Mouse (Mus musculus) CD4-positive, CD25-positive, alpha-beta regulatory T cell, adult 2 months (primary cell): ENCODE measurements around the gene Cep250.
A peak's percentile ranks its signal among the peaks of the same experiment; 100 is the strongest.
"Not testable (repeated sequence)": the region's sequence is repeated elsewhere in the genome, so short reads cannot be mapped to it uniquely, and the experiment has no call there.

ENCODE experiments used
- DNase-seq: peaks from one replicate; pipeline ENCODE4 v3.0.0-alpha.2; 2012; ENCODE audit warnings: low read depth, low spot score

Cep250 gene

DNA sequence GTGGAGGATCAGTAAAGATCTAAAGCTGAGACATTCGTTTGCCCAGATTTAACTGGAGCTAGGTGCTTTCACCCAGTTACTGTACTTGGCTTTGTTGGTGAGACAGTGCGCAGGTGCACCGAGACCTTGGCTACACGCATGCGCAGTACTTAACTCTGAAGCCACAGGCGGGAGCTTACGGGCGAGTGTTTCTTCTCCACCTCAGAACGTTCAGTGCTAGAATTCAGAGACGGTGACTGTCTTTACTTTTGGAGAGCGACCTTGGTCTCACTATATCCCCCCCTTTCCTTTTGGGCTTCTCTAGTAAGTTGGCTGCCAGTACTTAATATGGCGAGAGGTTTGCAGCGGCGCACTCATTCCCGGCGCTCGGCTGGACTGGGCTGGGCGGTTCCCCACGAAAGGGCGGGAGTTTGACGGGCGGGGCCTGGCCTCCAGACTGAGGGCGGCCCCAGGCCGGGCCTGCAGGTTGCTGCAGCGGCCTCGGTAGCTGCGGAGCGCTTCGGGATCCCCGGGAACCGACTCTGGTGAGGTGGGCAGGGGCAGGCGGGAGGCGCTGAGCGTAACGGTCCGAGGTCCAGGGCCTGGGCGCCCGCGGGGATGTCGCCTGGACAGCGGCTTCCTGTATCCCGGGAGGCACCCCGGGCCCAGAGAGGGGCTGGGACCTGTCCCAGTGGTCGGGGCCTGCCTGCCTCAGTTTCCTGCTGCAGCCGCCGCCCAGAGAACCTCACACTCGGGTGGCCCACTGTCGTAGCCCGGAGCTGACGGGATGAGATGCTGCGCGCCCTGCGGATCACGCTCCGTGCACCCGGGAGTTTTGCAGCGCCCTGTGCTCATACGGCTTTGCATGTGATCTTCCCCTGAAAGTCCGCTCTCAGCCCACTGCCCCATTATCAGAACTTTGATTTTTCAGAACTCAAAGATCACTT, at the start of gene Cep250:
Gene Cep250 (plus strand): TSS at position 325 of the 926 bp plus-strand sequence.
- peak; percentile 94 for DNase-seq

DNA sequence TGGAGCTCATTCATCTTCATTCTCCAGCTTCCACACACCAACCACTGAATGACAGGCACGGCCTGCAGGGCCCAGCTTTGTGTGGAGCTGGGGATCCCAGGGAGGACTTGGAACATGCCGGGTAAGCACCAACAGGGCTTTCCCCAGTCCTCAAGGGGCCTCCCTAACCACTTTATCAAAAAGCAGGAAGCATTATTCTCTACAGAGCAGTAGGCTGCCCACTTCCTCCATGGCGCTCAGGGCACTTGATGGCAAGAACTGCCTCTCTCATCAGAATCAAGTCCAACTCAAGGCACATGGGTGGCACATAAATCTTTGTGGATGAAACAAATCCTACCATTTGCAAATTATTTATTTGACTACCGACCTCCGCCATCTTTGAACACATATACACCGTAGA, 41.6 kb upstream of the Cep250 start:
- no peak for DNase-seq

DNA sequence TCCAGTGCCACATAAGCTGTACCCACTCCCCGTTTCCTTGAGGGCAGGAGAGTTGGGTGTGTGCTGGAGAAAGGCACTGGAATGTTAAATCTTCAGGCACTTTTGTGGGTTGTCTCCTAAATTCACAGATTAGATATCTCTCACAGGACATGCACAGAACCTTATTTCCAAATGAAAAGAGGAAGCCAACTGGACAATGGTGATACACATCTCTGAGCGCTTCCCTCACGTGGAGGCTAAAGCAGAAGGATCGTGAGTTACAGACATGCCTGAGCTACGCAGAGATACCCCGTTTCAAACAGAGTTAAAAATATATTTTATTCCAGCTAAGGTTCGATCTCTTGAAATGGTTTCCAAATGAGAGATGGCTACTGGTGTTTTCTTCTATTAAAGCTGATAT, 33.1 kb upstream of the Cep250 start:
- no peak for DNase-seq

DNA sequence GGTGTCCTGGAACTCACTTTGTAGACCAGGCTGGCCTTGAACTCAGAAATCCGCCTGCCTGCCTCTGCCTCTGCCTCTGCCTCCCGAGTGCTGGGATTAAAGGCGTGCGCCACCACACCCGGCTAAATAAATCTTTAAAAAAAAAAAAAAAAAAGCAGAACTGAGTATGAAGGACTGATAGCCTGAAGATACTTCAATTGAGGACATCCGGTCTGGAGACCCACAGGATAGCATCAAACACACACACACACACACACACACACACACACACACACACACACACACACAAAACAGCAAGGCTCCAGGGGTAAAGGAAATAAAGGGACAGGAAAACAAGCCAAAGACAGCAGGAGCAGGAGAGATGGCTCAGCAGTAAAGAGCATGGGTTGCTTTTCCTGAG, 31.0 kb upstream of the Cep250 start:
- not testable (repeated sequence) for DNase-seq

DNA sequence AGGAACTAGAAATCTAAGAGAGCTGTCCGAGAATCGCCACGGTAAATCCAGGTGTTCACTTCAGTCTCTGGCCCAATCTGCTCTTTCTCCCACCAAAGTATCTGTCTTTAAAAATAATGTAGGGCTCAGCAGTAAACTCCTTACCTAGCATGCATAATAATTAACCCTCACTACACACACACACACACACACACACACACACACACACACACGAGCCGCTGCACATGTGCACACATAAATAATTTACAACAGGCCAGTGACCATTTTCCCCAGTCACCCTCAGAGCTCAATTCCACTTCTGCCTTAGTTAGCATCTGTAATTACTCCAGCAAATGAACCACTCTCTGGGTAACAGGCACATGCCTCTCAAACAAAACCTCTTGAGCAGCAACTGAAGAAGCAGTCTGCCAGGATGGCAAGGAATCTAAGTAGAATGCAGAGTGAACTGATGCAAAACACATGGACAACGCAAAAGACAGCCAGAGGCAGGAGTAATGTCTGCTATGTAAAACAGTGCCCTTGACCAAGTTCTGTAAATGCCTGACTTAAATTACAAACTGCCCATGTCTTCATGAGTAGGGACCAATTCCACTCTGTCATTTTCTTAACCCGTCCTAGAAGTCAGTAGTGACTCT, 27.4 kb upstream of the Cep250 start:
- no peak for DNase-seq

DNA sequence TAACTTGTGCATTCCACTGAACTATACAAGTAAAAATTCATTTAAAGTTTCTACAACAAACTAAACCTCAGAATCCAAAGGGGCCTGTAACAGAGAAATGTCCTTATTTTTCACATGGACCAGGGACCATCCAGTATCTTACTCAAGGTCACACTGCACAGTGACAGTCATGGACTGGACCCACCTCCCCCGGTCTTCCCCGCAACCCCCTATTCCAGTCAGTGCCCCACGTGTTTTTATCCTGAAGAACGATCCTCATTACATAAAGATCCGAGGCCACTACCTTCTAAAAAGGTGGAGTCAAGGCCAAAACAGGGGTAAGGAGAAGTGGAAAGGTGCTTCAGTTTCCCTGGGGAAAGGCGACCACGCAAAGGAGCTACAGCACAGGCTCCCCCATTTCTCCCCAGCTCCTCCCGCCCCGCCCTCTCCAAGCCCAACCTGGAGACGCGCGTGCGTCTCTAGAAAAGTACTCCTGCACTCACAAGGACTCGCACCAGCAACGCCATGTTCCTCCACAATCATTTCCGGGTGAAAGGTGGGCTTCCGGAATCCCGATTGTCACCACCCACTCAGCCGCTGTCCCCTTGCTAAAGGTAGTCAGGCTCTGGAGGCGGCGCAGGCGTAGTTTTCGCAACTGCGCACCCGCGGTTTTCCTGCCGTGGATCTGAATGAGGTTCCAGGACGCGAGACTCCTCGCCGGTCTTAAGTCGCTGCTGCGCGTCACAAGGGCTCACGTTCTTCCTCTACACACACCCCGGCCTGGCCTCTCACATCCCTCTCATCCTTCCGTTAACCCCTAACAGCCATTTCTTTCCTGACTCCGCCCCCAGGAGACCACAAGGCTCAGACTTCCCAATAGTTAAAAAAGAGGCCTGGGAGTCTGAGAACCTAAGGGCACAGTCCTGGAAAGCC, 26.5 kb upstream of the Cep250 start, which contains the start of gene Uqcc1:
Gene Uqcc1 (minus strand): TSS at position 780 of the 912 bp plus-strand sequence.
- DNase-seq: peak; percentile 95

DNA sequence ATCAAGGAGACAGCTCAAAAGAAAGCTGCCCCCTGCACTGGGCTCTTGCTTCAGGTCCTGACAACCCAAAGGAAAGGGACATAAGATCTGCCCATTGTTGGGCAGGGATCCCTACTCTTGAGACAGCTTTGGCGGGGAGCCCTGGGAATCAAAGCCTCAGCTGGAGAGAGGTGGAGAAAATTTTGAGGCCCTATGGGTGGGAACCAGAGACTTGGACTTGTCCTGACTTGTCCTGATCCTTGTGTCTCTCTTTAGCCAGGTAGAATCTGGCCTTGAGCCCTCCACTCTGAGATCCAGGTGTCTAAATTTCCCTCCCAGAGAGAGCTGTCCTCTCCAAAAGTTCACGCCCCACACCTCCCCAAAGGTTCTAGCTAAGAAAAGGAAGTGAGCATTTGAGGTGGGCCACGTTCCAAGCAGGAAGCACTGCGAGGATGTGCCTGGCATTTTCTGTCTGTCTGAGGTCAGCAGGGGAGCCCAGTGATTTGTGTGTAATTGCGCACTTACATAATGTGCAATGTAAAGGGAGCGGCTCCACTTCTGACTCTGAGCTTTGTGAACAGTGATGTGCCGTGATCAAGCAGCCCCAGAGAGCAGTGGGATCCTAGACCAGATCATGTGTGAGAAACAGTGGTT, 16.2 kb upstream of the Cep250 start:
- DNase-seq: no peak

DNA sequence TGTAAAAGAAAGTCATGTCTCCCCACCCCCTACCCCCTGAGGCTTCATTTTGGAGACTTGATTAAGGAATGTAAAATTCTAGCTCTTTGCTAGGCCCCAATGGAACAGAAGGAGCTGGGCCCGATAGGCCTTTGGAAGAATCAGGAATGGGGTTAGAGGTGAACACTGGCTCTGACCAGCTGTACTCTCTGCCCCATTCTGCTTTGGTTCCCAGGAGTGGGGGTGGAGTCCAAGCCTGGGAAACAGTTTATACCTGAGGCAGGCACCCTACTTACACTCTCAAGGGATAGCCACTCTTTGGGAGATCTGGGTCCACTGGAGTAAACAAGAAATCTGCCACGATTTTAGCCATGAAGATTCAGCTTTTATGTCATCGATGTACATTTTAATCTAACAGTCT, 15.6 kb upstream of the Cep250 start, which contains the start of gene Gm15557:
Gene Gm15557 (plus strand): TSS at position 48 of the 400 bp plus-strand sequence.
- DNase-seq: no peak

DNA sequence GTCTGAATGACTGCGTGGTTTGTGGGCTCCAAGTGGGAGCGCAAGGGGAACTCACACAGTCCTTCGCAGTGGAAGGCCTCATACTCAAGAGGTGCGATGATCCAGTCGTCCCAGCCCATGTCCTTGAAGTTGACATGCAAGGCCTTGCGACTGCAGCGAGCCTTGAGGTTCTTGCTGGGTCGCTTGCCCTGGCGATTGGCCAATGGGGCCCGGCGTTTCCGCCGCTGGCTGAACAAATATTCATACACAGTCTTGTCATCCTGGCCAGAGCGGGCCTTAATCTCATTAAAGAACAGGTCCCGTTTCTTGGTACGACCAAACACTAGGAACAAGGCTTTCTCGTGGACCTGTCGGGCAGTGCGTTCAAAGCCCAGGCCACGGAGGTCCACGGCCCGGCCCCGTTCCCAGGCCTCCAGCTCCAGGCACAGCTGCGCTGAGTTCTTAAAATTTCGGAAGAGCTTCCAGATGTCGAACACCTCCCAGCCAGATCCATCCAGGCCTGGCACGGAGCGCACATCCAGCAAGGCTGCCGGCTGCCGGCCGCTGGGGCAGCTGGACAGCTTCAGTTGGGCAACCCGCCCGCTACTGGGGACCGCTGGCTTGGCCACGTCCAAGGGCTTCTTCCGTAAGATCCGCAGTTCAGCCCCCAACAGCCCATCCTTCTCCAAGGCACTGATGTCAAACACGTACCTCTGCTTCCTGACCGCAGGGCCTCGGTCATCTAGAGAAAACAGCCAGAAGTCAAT, 14.4 kb upstream of the Cep250 start:
- DNase-seq: no peak

DNA sequence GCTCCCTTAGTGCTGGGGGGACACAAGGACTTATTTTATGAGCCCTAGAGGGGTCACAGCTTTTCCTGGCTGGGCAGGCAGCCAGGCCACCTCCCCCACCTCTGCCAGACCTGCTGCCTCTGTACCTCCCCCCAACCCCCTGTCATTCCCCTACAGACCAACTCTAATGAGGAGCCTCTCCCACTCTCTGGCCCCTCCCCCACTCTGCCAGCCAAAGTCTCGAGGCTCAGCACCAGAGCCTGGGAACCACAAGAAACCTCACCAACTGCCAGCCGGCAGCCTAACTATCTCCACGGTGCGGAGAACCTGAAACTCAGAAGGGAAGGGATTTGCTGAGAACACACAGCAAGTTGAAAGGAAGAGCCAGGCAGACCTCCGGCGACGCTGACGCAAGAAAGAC, 12.8 kb upstream of the Cep250 start:
- DNase-seq: no peak

DNA sequence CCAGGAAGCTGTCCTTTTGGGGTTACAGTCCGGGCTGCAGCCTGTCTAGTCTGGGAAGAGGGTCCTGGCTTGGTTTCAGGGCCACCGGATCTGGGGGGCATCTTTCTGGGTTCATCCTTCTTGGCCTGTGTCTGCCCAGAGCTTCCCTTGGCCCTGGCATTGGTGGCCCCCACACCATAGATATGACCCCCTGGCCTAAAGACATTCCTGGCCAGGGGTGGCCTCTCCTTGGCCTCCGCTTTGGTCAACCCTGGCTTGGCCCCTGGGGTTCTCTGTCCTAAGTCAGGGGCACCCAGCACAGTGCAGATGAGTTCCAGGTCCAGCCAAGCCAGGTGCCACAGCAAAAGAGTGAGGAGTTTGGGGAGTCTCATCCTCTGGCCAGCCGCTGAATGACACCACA, 11.6 kb upstream of the Cep250 start:
- DNase-seq: no peak

DNA sequence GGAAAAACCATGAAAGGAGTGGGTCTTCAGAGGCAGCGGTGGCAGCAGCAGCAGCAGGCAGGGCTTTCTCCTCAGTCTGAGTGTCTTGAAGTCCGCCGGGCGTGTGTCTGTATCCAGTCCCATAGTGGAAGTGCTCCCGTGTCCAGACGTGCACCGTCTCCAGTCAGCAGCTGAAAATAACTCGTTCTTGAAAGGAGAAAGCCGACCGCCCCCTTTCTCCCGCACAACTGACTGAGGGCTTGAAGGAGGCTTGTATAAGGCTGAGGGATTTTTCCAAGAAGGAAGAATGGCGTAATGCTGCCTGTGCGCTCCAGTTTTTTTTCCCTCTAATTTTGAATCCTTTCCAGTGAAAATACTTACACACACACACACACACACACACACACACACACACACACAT, 11.1 kb upstream of the Cep250 start, which contains the start of gene Gdf5:
Gene Gdf5 (minus strand): TSS at position 244 of the 400 bp plus-strand sequence.
- DNase-seq: no peak

DNA sequence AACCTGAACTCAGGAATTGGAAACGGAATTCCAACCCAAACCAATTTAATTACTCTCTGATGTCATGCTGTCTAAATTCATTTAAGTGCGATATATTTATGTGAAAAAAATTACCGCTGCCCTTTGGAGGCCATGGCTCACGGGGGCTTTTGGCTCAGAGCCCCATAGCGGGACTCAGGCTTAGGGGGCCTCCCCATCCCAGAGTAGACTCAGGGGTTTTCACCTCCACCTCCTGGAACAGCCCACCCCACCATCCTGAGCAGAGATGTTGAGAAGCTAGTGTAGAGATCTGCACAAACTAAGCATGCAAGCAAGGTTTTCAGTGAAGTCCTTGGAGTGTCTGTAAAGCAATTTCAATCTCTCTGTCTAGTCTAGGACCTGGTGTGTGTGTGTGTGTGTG, 10.7 kb upstream of the Cep250 start:
- no peak for DNase-seq

DNA sequence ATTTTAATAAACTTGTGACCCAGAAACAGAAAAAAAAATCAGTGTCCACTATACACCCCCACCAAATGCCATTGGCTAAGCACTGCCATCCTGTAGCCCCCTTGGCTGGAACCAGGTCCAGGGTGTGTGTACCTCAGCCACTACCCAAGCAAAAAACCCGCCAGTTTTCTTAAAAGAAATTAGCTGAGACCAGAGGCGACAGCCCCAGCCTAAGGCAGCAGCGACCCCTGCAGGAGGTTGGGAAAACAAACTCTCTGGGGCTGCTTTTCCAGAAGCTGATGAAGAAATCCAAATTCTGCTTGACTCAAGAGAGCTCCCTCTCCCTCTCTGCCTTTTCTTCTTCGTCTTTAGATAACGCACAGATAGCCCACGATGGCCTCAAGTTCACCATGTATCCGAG, 10.2 kb upstream of the Cep250 start:
- peak; percentile 77 for DNase-seq

DNA sequence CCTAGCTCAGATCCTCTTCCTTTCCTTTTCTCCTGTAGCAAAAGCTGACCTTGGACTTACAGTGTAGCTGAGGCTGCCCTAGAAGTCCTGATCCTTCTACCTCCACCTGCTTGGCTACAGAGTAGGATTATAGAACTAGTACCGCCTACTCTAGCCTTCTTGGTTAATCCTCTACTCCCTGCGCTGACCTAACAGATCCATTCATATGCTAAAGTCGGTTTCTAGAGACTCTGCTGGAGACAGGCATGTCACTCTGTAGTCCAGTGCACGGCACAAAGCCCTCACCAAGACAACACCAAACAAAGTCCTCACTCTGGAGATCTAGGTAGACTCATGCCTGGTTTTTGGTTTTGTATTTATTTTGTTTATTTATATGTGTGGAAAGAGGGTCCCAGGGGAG, 9.8 kb upstream of the Cep250 start:
- DNase-seq: no peak

DNA sequence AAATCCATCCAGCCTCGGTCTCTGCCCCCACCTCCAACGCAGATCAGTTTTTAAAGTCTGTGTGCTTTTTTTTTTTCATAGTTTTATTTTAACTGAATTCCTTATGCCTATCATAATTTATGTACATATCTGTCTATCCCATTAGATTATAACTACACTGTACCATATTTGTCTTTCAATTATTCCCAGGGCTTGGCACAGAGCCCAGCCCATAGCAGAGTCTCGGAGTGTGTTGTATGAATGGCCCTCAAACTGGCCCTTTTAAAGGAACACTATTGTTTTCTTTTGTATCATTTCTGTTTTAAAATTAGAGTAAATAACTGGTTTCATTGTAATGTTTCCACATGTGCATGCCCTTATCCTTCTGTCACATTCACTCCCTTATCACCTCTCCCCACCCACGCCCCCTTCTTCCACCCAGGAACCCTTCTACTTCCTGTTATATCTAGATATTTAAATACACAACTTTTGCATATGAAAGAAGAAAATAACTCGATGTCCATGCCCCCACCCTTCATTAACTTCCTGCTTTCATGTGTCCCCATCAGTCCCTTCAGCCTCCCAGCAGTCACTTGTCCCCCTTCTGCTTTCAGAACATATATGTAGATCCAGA, 8.8 kb upstream of the Cep250 start:
- DNase-seq: no peak

DNA sequence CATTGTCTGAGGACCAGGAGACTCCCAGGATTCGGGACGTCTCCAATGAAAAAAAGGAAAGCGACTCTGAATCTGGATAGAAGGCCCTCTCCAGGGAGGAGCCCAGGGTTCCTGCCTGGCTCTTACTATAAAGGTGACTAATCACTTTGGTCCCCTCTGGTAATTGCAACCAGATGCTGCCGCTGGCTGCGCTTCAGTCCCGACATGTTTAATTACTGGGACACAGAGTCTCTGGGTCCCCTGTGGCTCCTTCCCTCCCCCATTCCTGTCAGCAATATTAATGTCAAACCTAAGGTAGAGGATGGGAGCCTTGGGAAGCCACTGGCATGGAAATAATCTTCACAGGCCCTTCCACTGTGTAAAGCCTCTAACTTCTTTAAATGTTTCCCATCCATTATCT, 6.9 kb upstream of the Cep250 start:
- DNase-seq: no peak

DNA sequence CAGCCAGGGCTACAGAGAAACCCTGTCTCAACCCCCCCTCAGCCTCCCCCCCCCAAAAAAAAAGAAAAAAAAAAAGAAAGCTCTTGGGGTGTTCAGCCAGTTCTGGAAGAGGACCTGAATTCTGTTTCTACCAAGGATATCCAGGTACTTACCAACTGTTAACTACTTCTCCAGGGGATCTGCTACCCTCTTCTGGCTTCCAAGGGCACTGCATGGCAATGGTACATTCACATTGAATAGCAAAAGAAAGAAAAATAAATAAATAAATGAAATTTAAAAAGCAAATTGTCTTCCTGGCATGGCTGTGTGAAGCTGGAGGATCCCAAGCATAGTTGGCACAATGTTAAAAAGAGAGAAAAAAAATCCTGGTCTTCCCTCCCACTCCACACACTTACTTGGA, 4.3 kb upstream of the Cep250 start:
- DNase-seq: peak; percentile 62

DNA sequence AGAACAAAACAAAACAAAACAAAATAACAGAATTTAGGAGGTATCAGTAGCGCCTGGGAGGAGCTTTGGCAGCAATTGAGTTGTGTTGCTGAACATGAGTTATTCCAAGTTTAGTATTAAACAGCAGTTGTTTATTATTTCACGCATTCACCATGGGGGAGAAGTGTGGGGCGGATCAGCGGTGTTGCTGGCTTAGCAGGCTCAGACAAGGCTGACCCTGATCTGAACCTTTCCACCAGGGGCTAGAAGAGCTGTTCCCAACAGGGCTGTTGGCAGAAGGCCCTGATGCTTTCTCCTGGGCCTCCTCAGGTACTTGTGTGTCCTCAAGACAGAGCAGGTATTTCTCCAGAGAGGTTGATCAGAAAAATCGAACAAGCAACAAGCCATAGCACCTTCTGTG, 3.7 kb downstream of the Cep250 start:
- no peak for DNase-seq

DNA sequence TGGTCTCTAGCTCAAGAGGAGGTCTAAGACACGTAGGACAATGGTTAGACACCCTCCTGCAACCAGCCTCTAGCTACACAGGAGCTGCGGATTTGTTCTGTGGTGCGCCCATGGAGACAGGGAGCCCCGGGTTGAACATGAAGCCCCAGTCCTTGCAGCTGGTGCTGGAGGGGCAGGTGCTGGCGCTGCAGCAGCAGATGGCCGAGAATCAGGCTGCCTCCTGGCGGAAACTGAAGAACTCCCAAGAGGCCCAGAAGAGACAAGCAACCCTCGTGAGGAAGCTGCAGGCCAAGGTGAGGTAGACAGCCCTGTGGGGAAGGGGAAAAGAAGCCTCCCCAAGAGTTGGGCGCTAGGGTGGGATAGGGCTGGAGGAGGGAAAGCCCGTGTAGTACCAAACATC, 5.6 kb downstream of the Cep250 start:
- no peak for DNase-seq
